Mouse (Mus musculus): ENCODE data around the gene Vmn1r22.

DNA sequence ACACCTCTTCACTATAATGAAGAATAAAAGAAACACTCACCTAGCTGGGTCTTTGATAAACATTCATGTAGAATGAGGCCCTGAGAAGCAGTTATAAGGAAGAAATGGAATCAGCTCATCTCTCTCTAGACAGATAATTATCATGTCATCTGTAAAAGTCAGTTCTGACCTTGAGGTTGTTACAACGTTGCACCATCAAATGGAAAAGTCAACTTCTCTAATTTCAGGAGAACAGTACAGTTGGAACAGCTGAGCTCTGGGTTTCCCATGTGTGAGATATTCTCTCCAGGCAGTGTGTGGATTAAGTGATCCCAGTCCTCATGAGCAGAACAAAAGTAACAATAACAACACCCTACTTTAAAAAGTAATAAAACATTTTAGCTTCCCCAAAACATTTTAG lies 57.5 kb downstream of the Vmn1r22 start, which contains the start of gene Vmn1r21:
- TF ChIP-seq POLR2A (IDR thresholded peaks at IDR 0.05; ENCODE audit: borderline replicate concordance, low read depth, low read length) (no peak), CTCF (IDR thresholded peaks at IDR 0.05; ENCODE audit: low read depth, low read length) (no peak)

Data from bone marrow macrophage, adult 2 months (primary cell).